Mouse (Mus musculus): ENCODE measurements around the gene 1700021F05Rik. TPM values are rescaled to one million over a fixed set of nuclear protein-coding genes. Genes with fewer than 3 reads are reported as not detected.
"Not testable (repeated sequence)": the region's sequence is repeated elsewhere in the genome, so short reads cannot be mapped to it uniquely, and the experiment has no call there.

The 1700021F05Rik gene
- polyA plus RNA-seq, 1 experiment: 179 TPM

DNA sequence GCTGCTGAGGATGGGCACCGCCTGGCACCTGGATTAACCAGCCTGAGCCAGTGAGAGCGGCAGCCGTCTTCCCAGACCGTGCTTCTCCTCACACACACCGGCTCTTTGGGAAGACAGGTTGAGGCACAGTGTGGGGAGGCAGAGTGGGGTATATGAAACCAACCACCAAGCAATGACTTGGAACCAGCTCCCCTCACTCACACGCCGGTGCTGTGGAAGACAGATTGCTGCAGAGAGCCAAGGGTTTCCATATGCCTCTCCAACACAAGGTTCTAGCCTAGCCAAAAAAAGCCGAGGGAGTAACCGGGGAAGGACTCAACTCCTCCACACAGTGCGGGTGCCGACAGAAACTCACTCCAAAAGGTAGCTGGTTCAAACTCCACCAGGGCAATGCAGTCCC, 18.5 kb upstream of the 1700021F05Rik start:
- Histone ChIP-seq H3K4me1 (ENCODE audit: control insufficient read depth, insufficient read depth, insufficient read length, low read length) (no peaks in the 10 kb centered on the region), H3K4me3 (ENCODE audit: insufficient read depth, low read depth, low read length) (no peak overlapping the region)

DNA sequence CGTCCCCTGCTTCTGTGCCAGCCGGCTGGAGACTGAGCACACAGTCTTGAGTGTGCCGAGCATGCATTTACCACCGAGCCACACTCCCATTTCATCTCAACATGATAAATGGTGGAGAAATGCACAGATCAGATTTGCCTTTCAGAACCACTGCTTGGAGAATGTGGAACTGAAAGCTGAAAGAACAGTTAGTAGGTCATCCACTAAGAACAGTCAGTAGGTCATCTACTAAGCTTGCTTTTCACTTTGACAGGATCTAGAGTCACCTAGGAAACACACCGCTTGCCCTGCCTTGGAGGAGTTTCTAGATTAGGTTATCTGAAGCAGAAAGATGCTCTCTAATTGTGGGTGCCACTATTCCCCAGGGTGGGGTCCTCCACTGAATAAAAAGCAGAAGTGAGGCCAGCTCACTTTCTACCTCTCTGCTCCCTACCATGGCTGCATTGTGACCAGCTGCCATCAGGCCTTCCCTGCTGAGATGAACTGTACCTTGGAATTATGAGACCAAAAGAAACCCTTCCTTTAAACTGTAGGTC, 16.9 kb upstream of the 1700021F05Rik start:
- Histone ChIP-seq H3K4me1 (ENCODE audit: control insufficient read depth, insufficient read depth, insufficient read length, low read length) (no peaks in the 10 kb centered on the region), H3K4me3 (ENCODE audit: insufficient read depth, low read depth, low read length) (no peak overlapping the region), H3K27ac (replicated peaks; ENCODE audit: low read depth, low read length) (no peak overlapping the region)

More for the DNA sequence above, 18.5 kb upstream of the 1700021F05Rik start:
- no peak overlapping the region for H3K27ac ChIP-seq (replicated peaks; ENCODE audit: low read depth, low read length)

- H3K4me1 ChIP-seq (ENCODE audit: control insufficient read depth, insufficient read depth, insufficient read length, low read length): no peaks in the 10 kb centered on the region
- no peak overlapping the region for H3K27ac ChIP-seq (replicated peaks; ENCODE audit: low read depth, low read length)
- no peak overlapping the region for H3K4me3 ChIP-seq (ENCODE audit: insufficient read depth, low read depth, low read length)
Measured at GRCm38 (mm10) chr10:43551388-43551787, 10.6 kb upstream of the 1700021F05Rik start.

DNA sequence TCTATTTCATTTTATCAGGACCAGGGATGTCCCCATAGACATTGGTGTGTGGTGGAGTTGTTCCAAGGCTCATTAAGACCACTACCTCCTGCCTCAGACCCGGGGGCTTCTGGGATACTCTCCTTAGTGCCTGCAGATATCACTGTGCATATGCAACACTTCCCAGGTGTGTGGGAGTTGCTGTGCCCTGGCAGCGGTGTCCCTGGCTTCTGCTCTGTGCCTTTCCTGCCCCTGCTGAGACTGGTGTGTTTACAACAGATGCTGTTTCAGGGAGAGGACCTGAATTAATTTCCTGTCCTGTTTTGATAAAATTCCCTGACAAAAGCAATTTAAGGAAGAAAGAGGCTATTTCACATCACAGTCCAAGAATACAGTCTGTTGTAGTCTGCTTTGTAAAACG, 10.1 kb upstream of the 1700021F05Rik start:
- Histone ChIP-seq H3K4me3 (ENCODE audit: insufficient read depth, low read depth, low read length) (no peak overlapping the region), H3K27ac (replicated peaks; ENCODE audit: low read depth, low read length) (no peak overlapping the region), H3K4me1 (ENCODE audit: control insufficient read depth, insufficient read depth, insufficient read length, low read length) (no peaks in the 10 kb centered on the region)

- no peak overlapping the region for H3K4me3 ChIP-seq (ENCODE audit: insufficient read depth, low read depth, low read length)
- no peaks in the 10 kb centered on the region for H3K4me1 ChIP-seq (ENCODE audit: control insufficient read depth, insufficient read depth, insufficient read length, low read length)
- no peak overlapping the region for H3K27ac ChIP-seq (replicated peaks; ENCODE audit: low read depth, low read length)
Measured at GRCm38 (mm10) chr10:43549411-43549810, 8.6 kb upstream of the 1700021F05Rik start.

- Histone ChIP-seq H3K27ac (replicated peaks; ENCODE audit: low read depth, low read length) (no peak overlapping the region), H3K4me1 (ENCODE audit: control insufficient read depth, insufficient read depth, insufficient read length, low read length) (peaks cover 6% of the 10 kb centered on the region; the same call in 1 of the 2 replicates), H3K4me3 (ENCODE audit: insufficient read depth, low read depth, low read length) (no peak overlapping the region)
Measured at GRCm38 (mm10) chr10:43541153-43541544, 355 bp upstream of the 1700021F05Rik start.

DNA sequence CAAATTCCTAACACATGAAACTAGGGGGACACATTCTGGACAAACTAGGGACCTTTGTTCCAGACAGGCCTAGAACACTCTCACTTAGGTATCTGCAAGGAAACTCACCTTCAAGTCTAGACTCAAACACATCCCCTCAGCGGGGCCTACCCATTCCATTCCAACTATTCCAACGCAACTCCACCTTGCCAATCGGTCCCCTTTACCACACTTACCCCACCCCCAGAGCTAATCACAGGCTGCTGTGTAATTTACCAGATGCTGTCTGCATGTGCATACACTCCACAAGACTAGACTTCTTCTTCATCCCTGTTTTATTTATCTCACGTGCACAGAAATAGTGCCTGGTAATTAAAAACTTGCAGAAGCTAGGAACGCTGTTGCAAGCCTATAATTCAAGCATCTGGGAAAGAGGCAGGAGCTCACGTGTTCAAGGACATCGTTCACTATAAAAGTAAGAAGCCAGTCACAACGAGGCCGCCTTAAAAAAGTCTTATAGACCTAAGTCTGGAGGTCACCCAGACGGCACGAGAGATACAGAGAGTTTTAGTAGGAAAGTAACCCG, 966 bp downstream of the 1700021F05Rik start:
- Histone ChIP-seq H3K4me1 (ENCODE audit: control insufficient read depth, insufficient read depth, insufficient read length, low read length) (peaks cover 6% of the 10 kb centered on the region; the same call in 1 of the 2 replicates), H3K4me3 (ENCODE audit: insufficient read depth, low read depth, low read length) (peak overlapping the region; percentile 79), H3K27ac (replicated peaks; ENCODE audit: low read depth, low read length) (peak overlapping the region; percentile 82)

DNA sequence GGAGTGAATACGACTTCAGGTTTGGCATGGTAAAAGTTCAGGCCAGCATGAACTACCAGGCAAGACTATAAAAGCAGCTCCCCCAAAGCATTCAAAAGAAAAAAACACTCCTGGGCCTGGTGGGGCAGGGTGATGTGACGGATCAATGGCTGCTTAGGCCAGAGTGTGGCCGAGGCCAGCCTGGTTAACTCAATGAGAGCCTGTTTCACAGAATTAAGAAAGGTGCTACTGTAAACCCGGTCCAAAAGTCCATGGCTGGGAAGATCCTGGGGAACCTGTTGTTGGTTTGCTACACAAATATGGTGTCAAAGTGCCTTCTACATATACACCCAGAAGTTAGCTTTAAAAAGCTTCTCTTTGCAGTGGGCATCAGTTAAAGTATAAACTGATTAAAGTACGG, 2.0 kb downstream of the 1700021F05Rik start:
- H3K4me1 ChIP-seq (ENCODE audit: control insufficient read depth, insufficient read depth, insufficient read length, low read length): peaks cover 6% of the 10 kb centered on the region; the same call in 1 of the 2 replicates
- no peak overlapping the region; the same call in 1 of the 2 replicates for H3K4me3 ChIP-seq (ENCODE audit: insufficient read depth, low read depth, low read length)
- H3K27ac ChIP-seq (replicated peaks; ENCODE audit: low read depth, low read length): no peak overlapping the region; the same call in 1 of the 2 replicates

DNA sequence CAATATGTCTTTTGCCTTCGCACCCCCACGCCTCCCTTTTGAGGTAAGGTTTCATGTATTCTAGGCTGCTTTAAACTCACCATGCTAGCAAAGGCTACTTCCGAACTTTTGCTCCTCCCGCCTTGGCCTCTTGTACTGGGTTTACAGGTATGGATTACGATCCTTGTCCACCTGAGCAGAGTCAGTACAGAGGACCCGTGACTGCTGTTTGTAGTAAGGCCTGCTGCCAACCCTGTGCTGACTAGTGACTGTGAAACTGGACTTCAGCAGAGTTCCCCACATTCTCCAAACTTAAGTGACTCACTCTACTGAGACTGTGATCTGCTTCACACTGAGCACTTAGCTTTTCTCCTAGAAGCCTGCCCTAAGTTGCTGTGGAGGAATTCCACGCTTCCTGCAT, 3.1 kb downstream of the 1700021F05Rik start:
- H3K27ac ChIP-seq (replicated peaks; ENCODE audit: low read depth, low read length): no peak overlapping the region
- no peak overlapping the region for H3K4me3 ChIP-seq (ENCODE audit: insufficient read depth, low read depth, low read length)
- peaks cover 6% of the 10 kb centered on the region; the same call in 1 of the 2 replicates for H3K4me1 ChIP-seq (ENCODE audit: control insufficient read depth, insufficient read depth, insufficient read length, low read length)

GRCm38 (mm10) chr10:43534382-43534781, 6.4 kb downstream of the 1700021F05Rik start:
- no peak overlapping the region for H3K4me3 ChIP-seq (ENCODE audit: insufficient read depth, low read depth, low read length)
- peaks cover 6% of the 10 kb centered on the region; the same call in 1 of the 2 replicates for H3K4me1 ChIP-seq (ENCODE audit: control insufficient read depth, insufficient read depth, insufficient read length, low read length)
- no peak overlapping the region for H3K27ac ChIP-seq (replicated peaks; ENCODE audit: low read depth, low read length)

GRCm38 (mm10) chr10:43527283-43528269, 13.2 kb downstream of the 1700021F05Rik start:
- H3K4me3 ChIP-seq (ENCODE audit: insufficient read depth, low read depth, low read length): no peak overlapping the region
- no peaks in the 10 kb centered on the region for H3K4me1 ChIP-seq (ENCODE audit: control insufficient read depth, insufficient read depth, insufficient read length, low read length)
- no peak overlapping the region for H3K27ac ChIP-seq (replicated peaks; ENCODE audit: low read depth, low read length)

- not testable (repeated sequence) for H3K4me3 ChIP-seq (ENCODE audit: insufficient read depth, low read depth, low read length); H3K4me1 ChIP-seq (ENCODE audit: control insufficient read depth, insufficient read depth, insufficient read length, low read length); H3K27ac ChIP-seq (replicated peaks; ENCODE audit: low read depth, low read length)
Measured at GRCm38 (mm10) chr10:43523931-43524330, 16.9 kb downstream of the 1700021F05Rik start, which contains the start of gene Gm9803. TSS of gene Gm9803 (plus strand) at chr10:43524084.

- H3K4me3 ChIP-seq (ENCODE audit: insufficient read depth, low read depth, low read length): no peak overlapping the region
- no peaks in the 10 kb centered on the region for H3K4me1 ChIP-seq (ENCODE audit: control insufficient read depth, insufficient read depth, insufficient read length, low read length)
- H3K27ac ChIP-seq (replicated peaks; ENCODE audit: low read depth, low read length): no peak overlapping the region
Measured at GRCm38 (mm10) chr10:43519977-43520376, 20.8 kb downstream of the 1700021F05Rik start.

DNA sequence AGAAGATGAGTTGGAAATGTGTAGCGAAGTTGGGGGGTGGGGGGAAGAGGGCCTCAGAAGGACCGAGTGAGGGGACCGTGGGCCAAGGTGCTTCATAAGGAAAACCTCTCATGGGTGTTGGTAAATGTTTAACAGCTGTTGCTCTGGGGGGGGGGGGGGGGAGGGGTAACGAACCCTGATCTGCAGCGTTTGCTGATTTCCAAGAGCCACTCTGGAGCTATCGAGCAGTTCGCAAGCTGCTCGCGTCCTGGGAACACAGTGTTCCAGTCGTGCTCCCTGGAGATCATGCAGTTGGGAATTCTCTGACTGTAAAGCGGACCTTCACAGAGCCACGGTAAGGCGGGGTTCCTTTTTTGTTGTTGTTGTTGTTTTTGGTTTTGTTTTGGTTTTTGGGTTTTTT, 22.4 kb downstream of the 1700021F05Rik start:
- H3K27ac ChIP-seq (replicated peaks; ENCODE audit: low read depth, low read length): no peak overlapping the region
- no peak overlapping the region for H3K4me3 ChIP-seq (ENCODE audit: insufficient read depth, low read depth, low read length)
- H3K4me1 ChIP-seq (ENCODE audit: control insufficient read depth, insufficient read depth, insufficient read length, low read length): no peaks in the 10 kb centered on the region

GRCm38 (mm10) chr10:43517836-43518235, 23.0 kb downstream of the 1700021F05Rik start:
- no peak overlapping the region for H3K27ac ChIP-seq (replicated peaks; ENCODE audit: low read depth, low read length)
- H3K4me3 ChIP-seq (ENCODE audit: insufficient read depth, low read depth, low read length): no peak overlapping the region
- H3K4me1 ChIP-seq (ENCODE audit: control insufficient read depth, insufficient read depth, insufficient read length, low read length): no peaks in the 10 kb centered on the region
